Mouse (Mus musculus) ES-Bruce4 (cell line): ENCODE results near the gene Apol8.
"Not testable (repeated sequence)": the region's sequence is repeated elsewhere in the genome, so short reads cannot be mapped to it uniquely, and the experiment has no call there.

Experiments
- CTCF ChIP-seq: IDR thresholded peaks from one replicate; pipeline ENCODE4 v1.8.1; 2011; ENCODE audit warnings: low read depth, low read length
- EP300 ChIP-seq: IDR thresholded peaks from 2 replicates; pipeline ENCODE4 v1.6.1; 2011; ENCODE audit warnings: low read depth, low read length; ENCODE audit not compliant: insufficient read depth
- POLR2A ChIP-seq: IDR thresholded peaks from one replicate; pipeline ENCODE4 v1.8.1; 2011; ENCODE audit warnings: low read length; ENCODE audit not compliant: insufficient read depth

DNA sequence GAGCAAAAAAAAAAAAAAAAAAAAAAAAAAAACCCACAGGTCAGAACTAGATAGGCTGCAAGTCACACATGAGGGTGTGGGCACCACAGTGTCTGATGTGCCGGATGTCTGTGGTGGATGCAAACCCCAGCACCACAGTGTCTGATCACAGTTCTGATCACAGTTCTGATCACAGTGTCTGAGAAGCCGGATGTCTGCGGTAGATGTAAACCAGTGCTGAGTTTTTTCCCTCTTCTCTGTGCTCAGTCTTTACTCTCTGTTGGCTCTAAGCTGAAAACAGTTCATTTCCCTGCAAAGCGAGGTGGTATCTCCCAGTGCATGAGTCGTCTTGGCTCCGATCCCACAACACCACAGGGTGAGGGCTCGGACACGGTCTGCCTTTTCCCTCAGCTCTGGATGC lies 23.4 kb downstream of the Apol8 start:
- not testable (repeated sequence) for TF ChIP-seq CTCF, POLR2A, EP300
